Mouse (Mus musculus) ES-E14 (cell line): ENCODE measurements around the gene Klc2. TPM values are rescaled to one million over a fixed set of nuclear protein-coding genes. Genes with fewer than 3 reads are reported as not detected.
A peak's percentile ranks its signal among the peaks of the same experiment; 100 is the strongest.

Experiments used
- DNase-seq: peaks from one replicate; pipeline ENCODE4 v3.0.0-alpha.2; 2013; ENCODE audit warnings: low read depth, low spot score
- H3K27ac ChIP-seq: 2 replicates; pipeline ENCODE4 v1.5.1; 2012; ENCODE audit warnings: low read depth, mild to moderate bottlenecking, low read length, moderate library complexity, mixed read lengths; ENCODE audit not compliant: poor library complexity, insufficient read depth, severe bottlenecking
- H3K36me3 ChIP-seq: 2 replicates; pipeline ENCODE4 v1.6.1; 2012; ENCODE audit warnings: mild to moderate bottlenecking, low read length, moderate library complexity, mixed read lengths; ENCODE audit not compliant: control insufficient read depth, poor library complexity, insufficient read depth, severe bottlenecking
- H3K4me1 ChIP-seq, 2 experiments: fragments of 150-350 bp in 1 of 2; sonication (generic) in 1 of 2; 2 replicates each; pipeline ENCODE4 v1.6.1; 2012; ENCODE audit warnings: low read length in 2 of 2, mild to moderate bottlenecking in 1 of 2, mixed read lengths in 1 of 2; ENCODE audit not compliant: control insufficient read depth in 2 of 2, insufficient read depth in 2 of 2, poor library complexity in 1 of 2
- H3K4me3 ChIP-seq, 2 experiments: fragments of 150-350 bp in 1 of 2; sonication (generic) in 1 of 2; 2 replicates each; pipeline ENCODE4 v1.5.1; 2012; ENCODE audit warnings: low read length in 2 of 2, low read depth in 1 of 2, mild to moderate bottlenecking in 1 of 2, mixed read lengths in 1 of 2; ENCODE audit not compliant: insufficient read depth in 1 of 2, poor library complexity in 1 of 2, severe bottlenecking in 1 of 2
- H3K9ac ChIP-seq: 2 replicates; pipeline ENCODE4 v1.6.1; 2012; ENCODE audit warnings: low read depth, mild to moderate bottlenecking, low read length, mixed read lengths; ENCODE audit not compliant: poor library complexity, insufficient read depth, severe bottlenecking
- H3K9me3 ChIP-seq: fragments of 150-350 bp; sonication (generic); 2 replicates; pipeline ENCODE4 v1.6.1; 2012; ENCODE audit warnings: low read depth, mild to moderate bottlenecking, low read length; ENCODE audit not compliant: control insufficient read depth, insufficient read depth
- CHD2 ChIP-seq: IDR thresholded peaks from 2 replicates; pipeline ENCODE4 v1.6.1; 2014; ENCODE audit warnings: mild to moderate bottlenecking, low read depth, low read length, inconsistent platforms
- HCFC1 ChIP-seq: IDR thresholded peaks from 2 replicates; pipeline ENCODE4 v1.6.1; 2012; ENCODE audit warnings: low read length, inconsistent platforms, borderline replicate concordance; ENCODE audit not compliant: insufficient read depth
- MAFK ChIP-seq: IDR thresholded peaks from 2 replicates; pipeline ENCODE4 v1.6.1; 2014; ENCODE audit warnings: mild to moderate bottlenecking, low read depth, low read length, inconsistent platforms; ENCODE audit not compliant: insufficient read depth
- ZC3H11A ChIP-seq: IDR thresholded peaks from 2 replicates; pipeline ENCODE4 v1.6.1; 2012; ENCODE audit warnings: low read depth, mild to moderate bottlenecking, inconsistent platforms, low read length, borderline replicate concordance
- ZNF384 ChIP-seq: IDR thresholded peaks from 2 replicates; pipeline ENCODE4 v1.6.1; 2012; ENCODE audit warnings: low read depth, low read length, inconsistent platforms
- in situ Hi-C, 2 experiments: fragments of 600-800 bp; cut with MboI; formaldehyde crosslinking; loops; one replicate each; pipeline ENCODE4 v1.15.1; 2025; ENCODE audit warnings: low sequenced_read_pairs in 2 of 2, inconsistent platforms in 1 of 2; ENCODE audit not compliant: unreplicated experiment in 2 of 2
- total RNA-seq: library from RNA; depleted of rRNA; stranded (reverse); fragments of 300-350 nt; gene quantifications from 2 replicates; pipeline ENCODE4 v1.2.3, GENCODE M21; 2012; rRNA removed

Klc2 gene
- 14.7 and 22.9 TPM in 2 replicates for total RNA-seq

GRCm38 (mm10) chr19:5118384-5118698 lies at the start of gene Klc2:
TSS of gene Klc2 (minus strand) at chr19:5118560.
- no peaks in the 10 kb centered on the region; a peak in 1 of 4 replicates for H3K4me1 ChIP-seq
- TF ChIP-seq HCFC1, result no peak
- no peak for TF ChIP-seq CHD2
- no peaks in the 10 kb centered on the region for H3K9me3 ChIP-seq
- no peak for DNase-seq
- peak within 1 kb of the TSS; percentile 83 for H3K9ac ChIP-seq
- peak within 1 kb of the TSS; percentile 96 to 99 for H3K4me3 ChIP-seq
- peak within 1 kb of the TSS; percentile 64; the same call in 1 of the 2 replicates for H3K27ac ChIP-seq
- H3K36me3 ChIP-seq, result no peaks in the 10 kb centered on the region
- in situ Hi-C loops, result no loop called here

- no peaks in the 10 kb centered on the region for H3K36me3 ChIP-seq
- DNase-seq, result no peak
- no peaks in the 10 kb centered on the region for H3K4me1 ChIP-seq
- no peaks in the 10 kb centered on the region for H3K9me3 ChIP-seq
- H3K27ac ChIP-seq, result no peak overlapping the region
- TF ChIP-seq CHD2 (no peak), ZC3H11A (no peak), MAFK (no peak), ZNF384 (no peak), HCFC1 (no peak)
- in situ Hi-C loops, result no loop called here
- no peak overlapping the region for H3K9ac ChIP-seq
- no peak overlapping the region for H3K4me3 ChIP-seq
These were observed 49.1 kb upstream of the Klc2 start for GRCm38 (mm10) chr19:5167477-5167876.

- H3K9me3 ChIP-seq, result no peaks in the 10 kb centered on the region
These were observed 46.0 kb upstream of the Klc2 start for GRCm38 (mm10) chr19:5164380-5164779.

GRCm38 (mm10) chr19:5161913-5162312 lies 43.6 kb upstream of the Klc2 start:
- no peak overlapping the region for H3K27ac ChIP-seq
- H3K4me3 ChIP-seq, result no peak overlapping the region
- H3K36me3 ChIP-seq, result no peaks in the 10 kb centered on the region
- H3K4me1 ChIP-seq, result no peaks in the 10 kb centered on the region
- H3K9me3 ChIP-seq, result no peaks in the 10 kb centered on the region
- in situ Hi-C loops, result no loop called here
- TF ChIP-seq MAFK (no peak), ZC3H11A (no peak), ZNF384 (no peak), HCFC1 (no peak), CHD2 (no peak)
- DNase-seq, result no peak
- no peak overlapping the region for H3K9ac ChIP-seq

More at GRCm38 (mm10) chr19:5164380-5164779, 46.0 kb upstream of the Klc2 start:
- in situ Hi-C loops, result no loop called here
- Histone ChIP-seq H3K4me3 (no peak overlapping the region), H3K9ac (no peak overlapping the region), H3K4me1 (no peaks in the 10 kb centered on the region), H3K27ac (no peak overlapping the region), H3K36me3 (no peaks in the 10 kb centered on the region)
- DNase-seq, result peak; percentile 27
- no peak for TF ChIP-seq HCFC1
- TF ChIP-seq ZC3H11A, result 0 out of 2 replicates have a peak, but pooled peaks have one; percentile 18

GRCm38 (mm10) chr19:5152261-5152660 lies 33.9 kb upstream of the Klc2 start:
- TF ChIP-seq ZNF384 (no peak), CHD2 (no peak), ZC3H11A (no peak), HCFC1 (no peak), MAFK (no peak)
- in situ Hi-C loops, result no loop called here
- H3K27ac ChIP-seq, result no peak overlapping the region
- H3K36me3 ChIP-seq, result no peaks in the 10 kb centered on the region
- H3K4me1 ChIP-seq, result no peaks in the 10 kb centered on the region
- no peak for DNase-seq
- no peak overlapping the region for H3K9ac ChIP-seq
- no peaks in the 10 kb centered on the region for H3K9me3 ChIP-seq
- no peak overlapping the region for H3K4me3 ChIP-seq
